Mouse (Mus musculus) kidney, postnatal 0 days (tissue): ENCODE measurements around the gene Myo9b. TPM values are rescaled to one million over a fixed set of nuclear protein-coding genes. Genes with fewer than 3 reads are reported as not detected.

Experiments used
- ATAC-seq: fragments of 200-750 bp; cut with Nextera tagmentation; replicated peaks from 2 replicates; pipeline ENCODE4 v1.8.0; 2017; ENCODE audit warnings: low read depth, moderate number of reproducible peaks, moderate TSS enrichment, moderate library complexity; ENCODE audit not compliant: low FRiP score
- DNase-seq: peaks from one replicate; pipeline ENCODE4 v3.0.0-alpha.2; 2016; ENCODE audit warnings: low spot score
- H3K27ac ChIP-seq: fragments of 300-500 bp; sonication (generic); 2 replicates; pipeline ENCODE4 v1.5.1; 2014; ENCODE audit warnings: mild to moderate bottlenecking
- H3K27me3 ChIP-seq: fragments of 300-500 bp; sonication (generic); 2 replicates; pipeline ENCODE4 v1.6.1; 2014; ENCODE audit warnings: low read length, mixed read lengths; ENCODE audit not compliant: insufficient read depth
- H3K36me3 ChIP-seq: fragments of 300-500 bp; sonication (generic); 2 replicates; pipeline ENCODE4 v1.6.1; 2014; ENCODE audit warnings: low read length, mixed read lengths; ENCODE audit not compliant: insufficient read depth
- H3K4me1 ChIP-seq: fragments of 300-500 bp; sonication (generic); replicated peaks from 2 replicates; pipeline ENCODE4 v1.6.1; 2014; ENCODE audit warnings: antibody characterized with exemption, low read length, mixed read lengths; ENCODE audit not compliant: insufficient read depth
- H3K4me2 ChIP-seq: fragments of 300-500 bp; sonication (generic); 2 replicates; pipeline ENCODE4 v1.6.1; 2014; ENCODE audit warnings: mild to moderate bottlenecking, low read length, moderate library complexity, mixed read lengths
- H3K4me3 ChIP-seq: fragments of 300-500 bp; sonication (generic); replicated peaks from 2 replicates; pipeline ENCODE4 v1.5.1; 2014; ENCODE audit warnings: low read depth, low read length
- H3K9ac ChIP-seq: fragments of 300-500 bp; sonication (generic); 2 replicates; pipeline ENCODE4 v1.6.1; 2014; ENCODE audit warnings: low read depth, low read length
- H3K9me3 ChIP-seq: fragments of 300-500 bp; sonication (generic); replicated peaks from 2 replicates; pipeline ENCODE4 v1.6.1; 2016; ENCODE audit warnings: low read length, inconsistent platforms, mixed read lengths
- CTCF ChIP-seq: IDR thresholded peaks from 2 replicates; pipeline ENCODE4 v1.5.1; 2016; ENCODE audit warnings: antibody characterized with exemption, low read depth, mild to moderate bottlenecking, moderate library complexity
- WGBS: fragments of 180-500 bp; shearing (Covaris S2); extraction: QIAGEN DNeasy Blood & Tissue Kit; methylation state at CpG from one replicate; pipeline ENCODE4 v1.1.7; 2014; 5-methylcytosine and 5-hydroxymethylcytosine counted together
- polyA plus RNA-seq: library from polyadenylated mRNA; unstranded; fragments of >200 nt; fragmentation: Nextera tagmentation; extraction: Ambion mirVana; gene quantifications from 2 replicates; pipeline ENCODE4 v1.2.1, GENCODE M21; 2015

Myo9b gene
- polyA plus RNA-seq, 1 experiment from 2014 or later: 10.0 TPM

GRCm38 (mm10) chr8:71376423-71377030 is 104.0 kb downstream of the Myo9b start:
- no peak overlapping the region for H3K9ac ChIP-seq
- WGBS: 47% methylated on average over 8 of the region's 8 CpGs
- H3K4me3 ChIP-seq: no peak overlapping the region
- no peak for DNase-seq
- 0 out of 2 replicates have a peak overlapping the region, but pooled peaks have one; percentile 54 for H3K27ac ChIP-seq
- H3K4me2 ChIP-seq: peak overlapping the region; percentile 47
- H3K4me1 ChIP-seq: peaks cover 49% of the 10 kb centered on the region
- TF ChIP-seq CTCF: no peak
- peaks cover 38% of the 10 kb centered on the region for H3K36me3 ChIP-seq
- no peaks in the 10 kb centered on the region for H3K9me3 ChIP-seq
- no peak for ATAC-seq
- no peaks in the 10 kb centered on the region for H3K27me3 ChIP-seq

GRCm38 (mm10) chr8:71379008-71379407 is 106.5 kb downstream of the Myo9b start:
- 15% methylated on average over 4 of the region's 4 CpGs for WGBS
- Histone ChIP-seq H3K36me3 (peaks cover 26% of the 10 kb centered on the region), H3K9ac (peak overlapping the region; percentile 93; the same call in 1 of the 2 replicates), H3K27ac (peak overlapping the region; percentile 99; the same call in 1 of the 2 replicates), H3K4me2 (peak overlapping the region; percentile 96), H3K4me3 (peak overlapping the region; percentile 89), H3K27me3 (no peaks in the 10 kb centered on the region), H3K9me3 (no peaks in the 10 kb centered on the region), H3K4me1 (peaks cover 64% of the 10 kb centered on the region)
- DNase-seq (peak; percentile 25), ATAC-seq (no peak)
- no peak; the same call in 1 of the 2 replicates for TF ChIP-seq CTCF

GRCm38 (mm10) chr8:71379512-71380075 is 107.1 kb downstream of the Myo9b start:
- H3K4me2 ChIP-seq: peak overlapping the region; percentile 96
- H3K27me3 ChIP-seq: no peaks in the 10 kb centered on the region
- no peak for ATAC-seq
- H3K4me1 ChIP-seq: peaks cover 63% of the 10 kb centered on the region
- no peaks in the 10 kb centered on the region for H3K9me3 ChIP-seq
- peak overlapping the region; percentile 93 for H3K9ac ChIP-seq
- peak overlapping the region; percentile 89 for H3K4me3 ChIP-seq
- 30% methylated on average over 3 of the region's 3 CpGs for WGBS
- peak overlapping the region; percentile 99 for H3K27ac ChIP-seq
- no peak for TF ChIP-seq CTCF
- peaks cover 21% of the 10 kb centered on the region for H3K36me3 ChIP-seq
- peak; percentile 29 for DNase-seq

- H3K4me3 ChIP-seq: peak overlapping the region; percentile 89
- DNase-seq: peak; percentile 58
- H3K9me3 ChIP-seq: no peaks in the 10 kb centered on the region
- no peak for TF ChIP-seq CTCF
- peak overlapping the region; percentile 96 for H3K4me2 ChIP-seq
- WGBS: under 1% methylated on average over 71 of the region's 72 CpGs
- H3K4me1 ChIP-seq: peaks cover 55% of the 10 kb centered on the region
- H3K9ac ChIP-seq: peak overlapping the region; percentile 93
- peak overlapping the region; percentile 99 for H3K27ac ChIP-seq
- ATAC-seq: no peak
- peaks cover 12% of the 10 kb centered on the region for H3K36me3 ChIP-seq
- H3K27me3 ChIP-seq: no peaks in the 10 kb centered on the region
These were observed 108.0 kb downstream of the Myo9b start for GRCm38 (mm10) chr8:71380178-71381171.

GRCm38 (mm10) chr8:71381421-71381970 is 109.0 kb downstream of the Myo9b start, which contains the start of gene Nr2f6:
Nr2f6 (minus strand) TSS chr8:71381960.
- Histone ChIP-seq H3K9me3 (no peaks in the 10 kb centered on the region), H3K4me1 (peaks cover 45% of the 10 kb centered on the region), H3K9ac (peak within 1 kb of the TSS; percentile 93), H3K4me2 (peak within 1 kb of the TSS; percentile 96), H3K36me3 (peaks cover 12% of the 10 kb centered on the region), H3K27ac (peak within 1 kb of the TSS; percentile 99), H3K4me3 (peak within 1 kb of the TSS; percentile 89), H3K27me3 (no peaks in the 10 kb centered on the region)
- TF ChIP-seq CTCF: no peak
- under 1% methylated on average over 54 of the region's 89 CpGs for WGBS
- ATAC-seq: peak; percentile 14
- no peak for DNase-seq
